Comparison of ENCODE assay signal across 12 mouse cellular contexts in the genomic region with DNA sequence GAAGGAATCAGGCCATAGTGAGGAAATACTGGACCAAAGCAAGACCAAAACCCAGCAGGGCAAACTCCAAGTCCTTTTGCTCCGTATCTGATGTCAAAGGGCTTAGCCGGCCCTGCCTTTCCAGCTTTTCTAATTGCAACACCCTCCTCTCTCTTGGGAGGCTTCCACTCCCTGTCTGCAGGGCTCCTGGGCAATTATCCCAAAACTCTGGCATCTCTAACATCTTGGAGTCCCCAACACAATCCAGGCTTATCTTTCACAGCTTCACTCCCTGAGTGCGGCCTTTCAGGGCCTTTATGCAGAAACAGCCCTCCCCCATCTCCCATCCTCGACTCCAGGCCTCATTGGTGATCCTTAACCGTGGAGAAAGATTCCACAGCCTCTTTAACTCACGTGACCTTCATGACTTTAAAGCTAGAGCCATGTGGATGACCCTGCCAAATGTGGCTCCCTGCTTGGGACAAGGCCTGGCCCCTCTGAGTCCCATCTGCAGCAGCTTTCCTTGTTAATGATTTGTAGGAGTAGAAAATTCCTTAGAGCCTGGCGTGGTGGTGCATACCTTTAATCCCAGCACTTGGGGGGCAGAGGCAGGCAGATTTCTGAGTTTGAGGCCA. TPM values are rescaled to one million over a fixed set of nuclear protein-coding genes. Genes with fewer than 3 reads are reported as not detected.
DNase-seq lines count a peak whose midpoint lies in the region; ATAC-seq and TF ChIP-seq lines count a peak whose summit lies in the region.
"Had no signal": no experiment of that assay in that cellular context is flagged by ENCODE, and none has a peak within 500 bp of the region (broad histone marks: within the 10 kb centered on the region; RNA-seq: fewer than 3 reads in every experiment).

No protein-coding gene starts in this region.

- H3K27ac ChIP-seq in forebrain, embryonic 10.5 days, result peak overlapping the region; percentile 65; the same call in 1 of the 2 replicates
- no peak overlapping the region for H3K27ac ChIP-seq in forebrain, postnatal 0 days (ENCODE audit: low read depth, low read length)
- H3K27ac ChIP-seq in lung, embryonic 16.5 days (ENCODE audit: low read length), result no peak overlapping the region
- H3K27ac ChIP-seq: liver, embryonic 13.5 days; stomach, postnatal 0 days had no signal

- intact Hi-C loops in heart, postnatal 36 days (cut with DNase I), result no loop called here

- TF ChIP-seq CTCF in forebrain, postnatal 0 days (IDR thresholded peaks at IDR 0.05; ENCODE audit: low read depth), result no peak
- no peak for TF ChIP-seq CTCF in lung, adult 2 months (IDR thresholded peaks at IDR 0.05; ENCODE audit: insufficient read depth, low read length)

- no peaks in the 10 kb centered on the region for H3K36me3 ChIP-seq in forebrain, embryonic 10.5 days (replicated peaks)
- no peaks in the 10 kb centered on the region for H3K36me3 ChIP-seq in forebrain, postnatal 0 days (ENCODE audit: insufficient read depth)
- no peaks in the 10 kb centered on the region for H3K36me3 ChIP-seq in lung, embryonic 16.5 days (ENCODE audit: control insufficient read depth, insufficient read depth, low read length)
- H3K36me3 ChIP-seq: liver, embryonic 13.5 days had no signal

- no peak overlapping the region for H3K4me3 ChIP-seq in forebrain, embryonic 10.5 days
- H3K4me3 ChIP-seq in forebrain, postnatal 0 days (ENCODE audit: low read depth, low read length), result no peak overlapping the region
- no peak overlapping the region for H3K4me3 ChIP-seq in lung, embryonic 16.5 days (ENCODE audit: low read length)
- no peak overlapping the region for H3K4me3 ChIP-seq in lung, adult 2 months (replicated peaks; ENCODE audit: extremely low read depth, low read depth, low read length)
- H3K4me3 ChIP-seq: liver, embryonic 13.5 days had no signal

- no peak for DNase-seq in forebrain, embryonic 10.5 days (ENCODE audit: extremely low spot score, low spot score)
- no peak for DNase-seq in forebrain, postnatal 0 days
- no peak for DNase-seq in lung, adult 2 months
- peak; percentile 15 to 17 for DNase-seq in heart, postnatal 36 days
- peak; percentile 18 for DNase-seq in lung, postnatal 25 days (ENCODE audit: low spot score)
- DNase-seq: B cell, adult 2 months; cerebellum, adult 18-20 months; liver, embryonic 13.5 days had no signal

- no peak overlapping the region for H3K4me2 ChIP-seq in forebrain, postnatal 0 days (ENCODE audit: low read depth)
- no peak overlapping the region for H3K4me2 ChIP-seq in lung, embryonic 16.5 days (ENCODE audit: low read depth, low read length)
- H3K4me2 ChIP-seq: liver, embryonic 13.5 days had no signal

- no peaks in the 10 kb centered on the region for H3K9me3 ChIP-seq in forebrain, embryonic 10.5 days
- no peaks in the 10 kb centered on the region for H3K9me3 ChIP-seq in forebrain, postnatal 0 days (ENCODE audit: low read length)
- H3K9me3 ChIP-seq in lung, embryonic 16.5 days (ENCODE audit: control insufficient read depth, low read length), result no peaks in the 10 kb centered on the region
- H3K9me3 ChIP-seq: liver, embryonic 13.5 days had no signal

- ATAC-seq in forebrain, postnatal 0 days, result no peak
- peak; percentile 79 for ATAC-seq in lung, embryonic 16.5 days (ENCODE audit: low read depth)
- no peak for ATAC-seq in megakaryocyte progenitor cell, adult 5-6 weeks (replicated peaks; ENCODE audit: poor library complexity)
- no peak for ATAC-seq in cerebellum, adult (ENCODE audit: insufficient number of reproducible peaks, low FRiP score, low TSS enrichment)

- 38% methylated on average over 7 of the region's 7 CpGs for WGBS in forebrain, embryonic 10.5 days
- 38% methylated on average over 7 of the region's 7 CpGs for WGBS in forebrain, postnatal 0 days
- WGBS in lung, embryonic 16.5 days, result 41% methylated on average over 7 of the region's 7 CpGs
- WGBS in lung, adult 2 months, result 58% methylated on average over 7 of the region's 7 CpGs

- no peaks in the 10 kb centered on the region for H3K27me3 ChIP-seq in forebrain, embryonic 10.5 days (ENCODE audit: poor library complexity, severe bottlenecking)
- H3K27me3 ChIP-seq in forebrain, postnatal 0 days (ENCODE audit: insufficient read depth, low read length), result no peaks in the 10 kb centered on the region
- no peaks in the 10 kb centered on the region for H3K27me3 ChIP-seq in lung, embryonic 16.5 days (ENCODE audit: control insufficient read depth, insufficient read depth, low read depth, low read length)
- H3K27me3 ChIP-seq: liver, embryonic 13.5 days had no signal

- H3K9ac ChIP-seq in forebrain, postnatal 0 days, result no peak overlapping the region
- no peak overlapping the region for H3K9ac ChIP-seq in lung, embryonic 16.5 days (ENCODE audit: low read length)
- H3K9ac ChIP-seq: liver, embryonic 13.5 days had no signal

- H3K4me1 ChIP-seq in forebrain, embryonic 10.5 days, result peaks cover 10% of the 10 kb centered on the region
- H3K4me1 ChIP-seq in forebrain, postnatal 0 days (ENCODE audit: insufficient read depth), result no peaks in the 10 kb centered on the region
- H3K4me1 ChIP-seq in lung, embryonic 16.5 days (replicated peaks; ENCODE audit: control insufficient read depth, insufficient read depth, low read length), result no peaks in the 10 kb centered on the region
- no peaks in the 10 kb centered on the region for H3K4me1 ChIP-seq in lung, adult 2 months (ENCODE audit: control insufficient read depth, insufficient read depth, low read length)

- TF ChIP-seq POLR2A in lung, adult 2 months (IDR thresholded peaks at IDR 0.05; ENCODE audit: borderline replicate concordance, extremely low read depth, low read depth, low read length), result no peak

RNA-seq across cellular contexts. Expression of a gene that starts 11.2 kb away (rescaled TPM):
- polyA plus RNA-seq in forebrain, embryonic 10.5 days (2016; fragmentation: Nextera tagmentation; extraction: Ambion mirVana), result 41.7 and 47.5 TPM in 2 replicates
- 24.0 and 26.2 TPM in 2 replicates for total RNA-seq in forebrain, postnatal 0 days (2014; rRNA removed)
- polyA plus RNA-seq in forebrain, postnatal 0 days (2015; fragmentation: Nextera tagmentation; extraction: Ambion mirVana), result 23.8 and 34.7 TPM in 2 replicates
- 58.7 and 60.1 TPM in 2 replicates for polyA plus RNA-seq in lung, embryonic 16.5 days (2015; fragmentation: Nextera tagmentation; extraction: Ambion mirVana)
- polyA plus RNA-seq in lung, adult 2 months (2012; rRNA removed), result 13.9 and 21.1 TPM in 2 replicates
- total RNA-seq in heart, postnatal 36 days (2021), result 1 to 10 TPM; 7.5 to 9.6 TPM
- 30.0 and 30.7 TPM in 2 replicates for total RNA-seq in megakaryocyte progenitor cell, adult 5-6 weeks (2015)
- total RNA-seq in megakaryocyte progenitor cell, adult 5-6 weeks (2017), result 19.2 and 19.8 TPM in 2 replicates

Comparison
In these comparisons a context has a peak if more than half of its experiments do, and no peak if none do; other contexts are left out.
1. DNase-seq: peak in heart, postnatal 36 days (2 of 2) and lung, postnatal 25 days (single experiment); none in forebrain, embryonic 10.5 days (single experiment), forebrain, postnatal 0 days (single experiment) and lung, adult 2 months (single experiment).